Mouse (Mus musculus) 3134 (cell line): Measurements from ENCODE around the gene Actl6a.
"Not testable (repeated sequence)": the region's sequence is repeated elsewhere in the genome, so short reads cannot be mapped to it uniquely, and the experiment has no call there.

ENCODE experiments used
- DNase-seq: peaks from one replicate; pipeline ENCODE4 v3.0.0-alpha.2; 2011; ENCODE audit warnings: low spot score; ENCODE audit not compliant: insufficient read length; ENCODE audit errors: extremely low read depth

Actl6a gene

GRCm38 (mm10) chr3:32694211-32694610 lies 11.9 kb upstream of the Actl6a start:
- no peak for DNase-seq

- no peak for DNase-seq
These were observed 11.1 kb upstream of the Actl6a start for GRCm38 (mm10) chr3:32694737-32695582.

GRCm38 (mm10) chr3:32695583-32695980 lies 10.5 kb upstream of the Actl6a start:
- DNase-seq = no peak

GRCm38 (mm10) chr3:32698228-32698863 lies 7.8 kb upstream of the Actl6a start:
- DNase-seq = peak; percentile 55

- peak; percentile 24 for DNase-seq
These were observed 2.1 kb upstream of the Actl6a start for GRCm38 (mm10) chr3:32704021-32704420.

- peak; percentile 74 for DNase-seq
These were observed 1.5 kb upstream of the Actl6a start for GRCm38 (mm10) chr3:32704632-32705031.

GRCm38 (mm10) chr3:32708052-32708367 lies 1.9 kb downstream of the Actl6a start:
- DNase-seq = no peak

GRCm38 (mm10) chr3:32708368-32709231 lies 2.5 kb downstream of the Actl6a start:
- DNase-seq = peak; percentile 100

- DNase-seq = no peak
These were observed 3.3 kb downstream of the Actl6a start for GRCm38 (mm10) chr3:32709388-32709787.

GRCm38 (mm10) chr3:32713711-32714110 lies 7.6 kb downstream of the Actl6a start:
- DNase-seq = no peak

- DNase-seq = not testable (repeated sequence)
These were observed 11.3 kb downstream of the Actl6a start for GRCm38 (mm10) chr3:32717403-32717802.

- no peak for DNase-seq
These were observed 12.2 kb downstream of the Actl6a start for GRCm38 (mm10) chr3:32718271-32718670.

- no peak for DNase-seq
These were observed 18.1 kb downstream of the Actl6a start for GRCm38 (mm10) chr3:32724191-32724590.

GRCm38 (mm10) chr3:32725951-32726350 lies 19.9 kb downstream of the Actl6a start:
- no peak for DNase-seq

GRCm38 (mm10) chr3:32727861-32728260 lies 21.8 kb downstream of the Actl6a start:
- DNase-seq = no peak

GRCm38 (mm10) chr3:32736244-32737171 lies 30.4 kb downstream of the Actl6a start, which contains the start of gene Ndufb5:
TSS of gene Ndufb5 (plus strand) at chr3:32736990.
- peak; percentile 93 for DNase-seq

- DNase-seq = no peak
These were observed 31.1 kb downstream of the Actl6a start, which contains the start of gene Mrpl47 for GRCm38 (mm10) chr3:32737172-32737655. TSS of gene Mrpl47 (minus strand) at chr3:32737605.

GRCm38 (mm10) chr3:32738549-32738948 lies 32.5 kb downstream of the Actl6a start:
- DNase-seq = no peak

- DNase-seq = no peak
These were observed 36.2 kb downstream of the Actl6a start for GRCm38 (mm10) chr3:32742276-32742780.

GRCm38 (mm10) chr3:32745001-32745400 lies 38.9 kb downstream of the Actl6a start:
- DNase-seq = no peak
